Mouse (Mus musculus) embryonic fibroblast, embryonic 13.5 days (primary cell): ENCODE measurements around the gene Pde5a.

Experiments
- CTCF ChIP-seq: IDR thresholded peaks from 2 replicates; pipeline ENCODE4 v1.5.1; 2011; ENCODE audit warnings: mild to moderate bottlenecking, control low read depth, low read length, moderate library complexity, borderline replicate concordance; ENCODE audit not compliant: insufficient read depth
- POLR2A ChIP-seq: IDR thresholded peaks from 2 replicates; pipeline ENCODE4 v1.6.1; 2011; ENCODE audit warnings: low read depth, mild to moderate bottlenecking, control low read depth, low read length, moderate library complexity

DNA sequence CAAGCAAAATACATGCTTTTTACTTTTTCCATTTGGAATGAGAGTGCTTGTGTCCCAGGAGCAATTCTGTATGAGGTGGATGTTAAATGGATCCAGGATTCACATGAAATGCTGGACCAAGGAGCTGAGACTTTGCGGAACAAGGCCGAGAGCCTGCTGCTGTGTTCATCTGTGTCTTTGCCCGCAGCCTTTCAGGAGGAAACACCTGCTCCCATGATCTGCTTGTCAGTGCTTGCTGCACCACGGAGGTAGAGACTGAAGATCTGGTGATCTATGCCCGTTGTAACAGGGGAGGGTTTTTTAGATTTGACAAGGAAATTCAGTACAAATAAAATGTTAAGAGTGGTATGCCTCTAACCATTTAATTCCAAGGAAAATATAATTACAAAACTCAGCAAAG lies 39.1 kb downstream of the Pde5a start:
- TF ChIP-seq POLR2A, result no peak
- no peak for TF ChIP-seq CTCF
